Mouse (Mus musculus) T-cell, adult 2 months (primary cell): ENCODE data around the gene Mrps7.
"Not testable (repeated sequence)": the region's sequence is repeated elsewhere in the genome, so short reads cannot be mapped to it uniquely, and the experiment has no call there.

Experiments used
- DNase-seq: peaks from one replicate; pipeline ENCODE4 v3.0.0; 2022; ENCODE audit warnings: low spot score

The Mrps7 gene

GRCm38 (mm10) chr11:115628465-115629101 is 24.9 kb downstream of the Mrps7 start:
- DNase-seq, result no peak

- no peak for DNase-seq
Observed at GRCm38 (mm10) chr11:115629734-115630531, 26.2 kb downstream of the Mrps7 start.

- DNase-seq, result peak; percentile 57
Observed at GRCm38 (mm10) chr11:115630532-115631504, 27.1 kb downstream of the Mrps7 start.

GRCm38 (mm10) chr11:115631505-115631890 is 27.8 kb downstream of the Mrps7 start:
- no peak for DNase-seq

GRCm38 (mm10) chr11:115632247-115632646 is 28.5 kb downstream of the Mrps7 start:
- DNase-seq, result no peak

GRCm38 (mm10) chr11:115632862-115633261 is 29.1 kb downstream of the Mrps7 start:
- no peak for DNase-seq

GRCm38 (mm10) chr11:115634109-115634508 is 30.4 kb downstream of the Mrps7 start:
- no peak for DNase-seq

- DNase-seq, result no peak
Observed at GRCm38 (mm10) chr11:115635041-115635440, 31.3 kb downstream of the Mrps7 start.

GRCm38 (mm10) chr11:115635484-115635883 is 31.8 kb downstream of the Mrps7 start:
- no peak for DNase-seq

- no peak for DNase-seq
Observed at GRCm38 (mm10) chr11:115636960-115637359, 33.2 kb downstream of the Mrps7 start.

- no peak for DNase-seq
Observed at GRCm38 (mm10) chr11:115638498-115639409, 35.0 kb downstream of the Mrps7 start.

- DNase-seq, result no peak
Observed at GRCm38 (mm10) chr11:115639540-115639939, 35.8 kb downstream of the Mrps7 start.

- DNase-seq, result no peak
Observed at GRCm38 (mm10) chr11:115640311-115640828, 36.6 kb downstream of the Mrps7 start.

GRCm38 (mm10) chr11:115640978-115641663 is 37.4 kb downstream of the Mrps7 start:
- peak; percentile 87 for DNase-seq

GRCm38 (mm10) chr11:115641664-115642036 is 37.9 kb downstream of the Mrps7 start:
- no peak for DNase-seq

- DNase-seq, result no peak
Observed at GRCm38 (mm10) chr11:115642705-115643104, 39.0 kb downstream of the Mrps7 start.

- DNase-seq, result peak; percentile 80
Observed at GRCm38 (mm10) chr11:115643265-115643664, 39.5 kb downstream of the Mrps7 start.

GRCm38 (mm10) chr11:115644308-115644707 is 40.6 kb downstream of the Mrps7 start:
- no peak for DNase-seq

- not testable (repeated sequence) for DNase-seq
Observed at GRCm38 (mm10) chr11:115645498-115645897, 41.8 kb downstream of the Mrps7 start.

GRCm38 (mm10) chr11:115646439-115646838 is 42.7 kb downstream of the Mrps7 start:
- DNase-seq, result no peak
